Mouse (Mus musculus): ENCODE data around the gene M1ap. TPM values are rescaled to one million over a fixed set of nuclear protein-coding genes. Genes with fewer than 3 reads are reported as not detected.

M1ap gene
- polyA plus RNA-seq, 1 experiment from 2014 or later, result 0.47 TPM

- ATAC-seq (replicated peaks; ENCODE audit: low FRiP score, low TSS enrichment, low read depth) (no peak), DNase-seq (ENCODE audit: low spot score) (no peak)
- Histone ChIP-seq H3K4me2 (ENCODE audit: low read length) (no peak overlapping the region), H3K27ac (ENCODE audit: low read depth) (no peak overlapping the region), H3K27me3 (replicated peaks; ENCODE audit: control insufficient read depth, insufficient read depth, low read length) (no peaks in the 10 kb centered on the region), H3K9ac (ENCODE audit: low read length) (no peak overlapping the region), H3K4me1 (replicated peaks; ENCODE audit: control insufficient read depth, insufficient read depth, low read length) (no peaks in the 10 kb centered on the region), H3K9me3 (ENCODE audit: control insufficient read depth, low read length) (no peaks in the 10 kb centered on the region), H3K4me3 (ENCODE audit: low read depth, low read length) (no peak overlapping the region), H3K36me3 (ENCODE audit: control insufficient read depth, insufficient read depth, low read length) (no peaks in the 10 kb centered on the region)
- 55% methylated on average over 3 of the region's 3 CpGs for WGBS
Measured at GRCm38 (mm10) chr6:82925005-82925404, 21.7 kb upstream of the M1ap start.

- H3K4me2 ChIP-seq (ENCODE audit: low read length), result no peak overlapping the region
- 73% methylated on average over 10 of the region's 10 CpGs for WGBS
- no peak overlapping the region for H3K4me3 ChIP-seq (ENCODE audit: low read depth, low read length)
- no peaks in the 10 kb centered on the region for H3K36me3 ChIP-seq (ENCODE audit: control insufficient read depth, insufficient read depth, low read length)
- H3K9me3 ChIP-seq (ENCODE audit: control insufficient read depth, low read length), result no peaks in the 10 kb centered on the region
- H3K9ac ChIP-seq (ENCODE audit: low read length), result no peak overlapping the region
- DNase-seq (ENCODE audit: low spot score), result no peak
- ATAC-seq (replicated peaks; ENCODE audit: low FRiP score, low TSS enrichment, low read depth), result no peak
- H3K27ac ChIP-seq (ENCODE audit: low read depth), result no peak overlapping the region
- no peaks in the 10 kb centered on the region for H3K4me1 ChIP-seq (replicated peaks; ENCODE audit: control insufficient read depth, insufficient read depth, low read length)
- no peaks in the 10 kb centered on the region for H3K27me3 ChIP-seq (replicated peaks; ENCODE audit: control insufficient read depth, insufficient read depth, low read length)
Measured at GRCm38 (mm10) chr6:82926106-82926505, 20.6 kb upstream of the M1ap start.

GRCm38 (mm10) chr6:82926528-82926927 is 20.2 kb upstream of the M1ap start:
- Histone ChIP-seq H3K27ac (ENCODE audit: low read depth) (no peak overlapping the region), H3K27me3 (replicated peaks; ENCODE audit: control insufficient read depth, insufficient read depth, low read length) (no peaks in the 10 kb centered on the region), H3K9ac (ENCODE audit: low read length) (no peak overlapping the region), H3K36me3 (ENCODE audit: control insufficient read depth, insufficient read depth, low read length) (no peaks in the 10 kb centered on the region), H3K9me3 (ENCODE audit: control insufficient read depth, low read length) (no peaks in the 10 kb centered on the region), H3K4me2 (ENCODE audit: low read length) (no peak overlapping the region), H3K4me3 (ENCODE audit: low read depth, low read length) (no peak overlapping the region), H3K4me1 (replicated peaks; ENCODE audit: control insufficient read depth, insufficient read depth, low read length) (no peaks in the 10 kb centered on the region)
- WGBS, result 93% methylated on average over 7 of the region's 7 CpGs
- ATAC-seq (replicated peaks; ENCODE audit: low FRiP score, low TSS enrichment, low read depth) (no peak), DNase-seq (ENCODE audit: low spot score) (no peak)

- Histone ChIP-seq H3K4me3 (ENCODE audit: low read depth, low read length) (no peak overlapping the region), H3K4me1 (replicated peaks; ENCODE audit: control insufficient read depth, insufficient read depth, low read length) (no peaks in the 10 kb centered on the region), H3K4me2 (ENCODE audit: low read length) (no peak overlapping the region), H3K36me3 (ENCODE audit: control insufficient read depth, insufficient read depth, low read length) (no peaks in the 10 kb centered on the region), H3K27me3 (replicated peaks; ENCODE audit: control insufficient read depth, insufficient read depth, low read length) (no peaks in the 10 kb centered on the region), H3K9ac (ENCODE audit: low read length) (no peak overlapping the region), H3K9me3 (ENCODE audit: control insufficient read depth, low read length) (no peaks in the 10 kb centered on the region), H3K27ac (ENCODE audit: low read depth) (no peak overlapping the region)
- ATAC-seq (replicated peaks; ENCODE audit: low FRiP score, low TSS enrichment, low read depth) (no peak), DNase-seq (ENCODE audit: low spot score) (no peak)
- 84% methylated on average over 5 of the region's 5 CpGs for WGBS
Measured at GRCm38 (mm10) chr6:82927617-82928016, 19.1 kb upstream of the M1ap start.

- WGBS, result 91% methylated on average over 3 of the region's 3 CpGs
- Histone ChIP-seq H3K9me3 (ENCODE audit: control insufficient read depth, low read length) (no peaks in the 10 kb centered on the region), H3K4me3 (ENCODE audit: low read depth, low read length) (no peak overlapping the region), H3K4me1 (replicated peaks; ENCODE audit: control insufficient read depth, insufficient read depth, low read length) (no peaks in the 10 kb centered on the region), H3K9ac (ENCODE audit: low read length) (no peak overlapping the region), H3K4me2 (ENCODE audit: low read length) (no peak overlapping the region), H3K27ac (ENCODE audit: low read depth) (no peak overlapping the region), H3K36me3 (ENCODE audit: control insufficient read depth, insufficient read depth, low read length) (no peaks in the 10 kb centered on the region), H3K27me3 (replicated peaks; ENCODE audit: control insufficient read depth, insufficient read depth, low read length) (peaks cover 17% of the 10 kb centered on the region)
- ATAC-seq (replicated peaks; ENCODE audit: low FRiP score, low TSS enrichment, low read depth) (no peak), DNase-seq (ENCODE audit: low spot score) (no peak)
Measured at GRCm38 (mm10) chr6:82934616-82935230, 12.0 kb upstream of the M1ap start.

GRCm38 (mm10) chr6:82939167-82939912 is 7.4 kb upstream of the M1ap start, which contains the start of gene Sema4f:
Gene Sema4f (minus strand): TSS chr6:82939769.
- WGBS, result 3% methylated on average over 41 of the region's 44 CpGs
- Histone ChIP-seq H3K4me1 (replicated peaks; ENCODE audit: control insufficient read depth, insufficient read depth, low read length) (no peaks in the 10 kb centered on the region), H3K27ac (ENCODE audit: low read depth) (no peak within 1 kb of the TSS), H3K4me3 (ENCODE audit: low read depth, low read length) (peak within 1 kb of the TSS; percentile 36), H3K36me3 (ENCODE audit: control insufficient read depth, insufficient read depth, low read length) (no peaks in the 10 kb centered on the region), H3K9ac (ENCODE audit: low read length) (peak within 1 kb of the TSS; percentile 44), H3K27me3 (replicated peaks; ENCODE audit: control insufficient read depth, insufficient read depth, low read length) (peaks cover 17% of the 10 kb centered on the region), H3K9me3 (ENCODE audit: control insufficient read depth, low read length) (no peaks in the 10 kb centered on the region), H3K4me2 (ENCODE audit: low read length) (peak within 1 kb of the TSS; percentile 57)
- ATAC-seq (replicated peaks; ENCODE audit: low FRiP score, low TSS enrichment, low read depth), result peak; percentile 97
- DNase-seq (ENCODE audit: low spot score), result peak; percentile 84

GRCm38 (mm10) chr6:82940765-82941164 is 5.9 kb upstream of the M1ap start:
- Histone ChIP-seq H3K9ac (ENCODE audit: low read length) (no peak overlapping the region), H3K4me3 (ENCODE audit: low read depth, low read length) (no peak overlapping the region), H3K4me2 (ENCODE audit: low read length) (no peak overlapping the region), H3K36me3 (ENCODE audit: control insufficient read depth, insufficient read depth, low read length) (no peaks in the 10 kb centered on the region), H3K27me3 (replicated peaks; ENCODE audit: control insufficient read depth, insufficient read depth, low read length) (peaks cover 17% of the 10 kb centered on the region), H3K27ac (ENCODE audit: low read depth) (no peak overlapping the region), H3K9me3 (ENCODE audit: control insufficient read depth, low read length) (no peaks in the 10 kb centered on the region), H3K4me1 (replicated peaks; ENCODE audit: control insufficient read depth, insufficient read depth, low read length) (no peaks in the 10 kb centered on the region)
- ATAC-seq (replicated peaks; ENCODE audit: low FRiP score, low TSS enrichment, low read depth) (no peak), DNase-seq (ENCODE audit: low spot score) (no peak)
- 74% methylated on average over 3 of the region's 3 CpGs for WGBS

- no peak for ATAC-seq (replicated peaks; ENCODE audit: low FRiP score, low TSS enrichment, low read depth)
Measured at GRCm38 (mm10) chr6:82945750-82946149, 952 bp upstream of the M1ap start.

More at GRCm38 (mm10) chr6:82945750-82946149, 952 bp upstream of the M1ap start:
- Histone ChIP-seq H3K27me3 (replicated peaks; ENCODE audit: control insufficient read depth, insufficient read depth, low read length) (no peaks in the 10 kb centered on the region), H3K9ac (ENCODE audit: low read length) (no peak overlapping the region), H3K36me3 (ENCODE audit: control insufficient read depth, insufficient read depth, low read length) (no peaks in the 10 kb centered on the region), H3K9me3 (ENCODE audit: control insufficient read depth, low read length) (no peaks in the 10 kb centered on the region), H3K27ac (ENCODE audit: low read depth) (no peak overlapping the region), H3K4me1 (replicated peaks; ENCODE audit: control insufficient read depth, insufficient read depth, low read length) (no peaks in the 10 kb centered on the region), H3K4me2 (ENCODE audit: low read length) (no peak overlapping the region), H3K4me3 (ENCODE audit: low read depth, low read length) (no peak overlapping the region)
- DNase-seq (ENCODE audit: low spot score), result no peak
- 58% methylated on average over 6 of the region's 6 CpGs for WGBS

Data from intestine, embryonic 14.5 days (tissue).